Mouse (Mus musculus): ENCODE measurements around the gene Tmtc2. TPM values are rescaled to one million over a fixed set of nuclear protein-coding genes. Genes with fewer than 3 reads are reported as not detected.

Tmtc2 gene
- total and polyA plus RNA-seq, 3 experiments = not detected

DNA sequence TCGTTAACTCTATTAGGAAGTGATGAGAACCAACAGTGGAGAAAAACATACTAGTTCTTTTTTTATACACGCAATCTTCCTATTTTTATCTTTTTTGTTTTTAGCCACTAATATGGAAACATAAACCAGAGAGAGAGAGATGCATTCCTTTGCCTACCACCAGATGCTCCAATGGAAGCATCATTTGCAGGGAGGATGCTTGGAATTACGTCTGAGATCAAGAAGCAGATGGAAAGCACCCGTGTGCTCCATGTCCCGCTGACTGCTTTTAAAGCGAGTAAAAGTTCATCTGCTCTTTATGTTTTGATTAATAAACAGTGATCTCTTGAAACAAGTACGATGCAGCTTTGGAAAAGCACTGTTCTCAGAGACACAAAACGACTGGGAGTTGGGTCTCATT lies 24.6 kb upstream of the Tmtc2 start:
- Histone ChIP-seq H3K79me2 (replicated peaks; ENCODE audit: control insufficient read depth, extremely low read depth, insufficient read depth, poor library complexity, severe bottlenecking) (no peaks in the 10 kb centered on the region), H3K4me2 (ENCODE audit: insufficient read depth, low read depth, poor library complexity, severe bottlenecking) (no peak overlapping the region), H3K4me1 (ENCODE audit: control insufficient read depth in 1 of 2, insufficient read depth in 2 of 2) (no peaks in the 10 kb centered on the region), H3K9me3 (replicated peaks; ENCODE audit: low read length) (peaks cover 46% of the 10 kb centered on the region), H3K4me3 (replicated peaks in 1 of 3; ENCODE audit: low read depth in 2 of 3, low read length in 2 of 3, poor library complexity in 1 of 3) (no peak overlapping the region), H3K9ac (ENCODE audit: insufficient read depth, low read depth) (no peak overlapping the region), H3K36me3 (replicated peaks in 1 of 2; ENCODE audit: control insufficient read depth in 1 of 2, insufficient read depth in 1 of 2, low read length in 1 of 2) (no peaks in the 10 kb centered on the region), H3K27me3 (replicated peaks) (no peaks in the 10 kb centered on the region), H3K27ac (ENCODE audit: insufficient read depth, low read depth) (no peak overlapping the region)
- no peak for DNase-seq (ENCODE audit: extremely low read depth)
- in situ Hi-C loops (cut with MboI; ENCODE audit: low pct_ligation_motif_present, low pct_unique_long_range_greater_than_20kb, low sequenced_read_pairs) = no loop called here
- dilution Hi-C loops (cut with MboI; ENCODE audit: extremely low pct_ligation_motif_present, extremely low pct_unique_long_range_greater_than_20kb, low sequenced_read_pairs) = no loop called here
- TF ChIP-seq ETS1 (conservative IDR thresholded peaks at IDR 0.05; ENCODE audit: low read depth, low read length) (no peak), JUND (conservative IDR thresholded peaks at IDR 0.05; ENCODE audit: low read depth, low read length) (no peak), ZKSCAN1 (IDR thresholded peaks at IDR 0.05; ENCODE audit: borderline replicate concordance, low read depth, low read length) (no peak), NELFE (IDR thresholded peaks at IDR 0.05; ENCODE audit: low read depth, low read length) (no peak)

DNA sequence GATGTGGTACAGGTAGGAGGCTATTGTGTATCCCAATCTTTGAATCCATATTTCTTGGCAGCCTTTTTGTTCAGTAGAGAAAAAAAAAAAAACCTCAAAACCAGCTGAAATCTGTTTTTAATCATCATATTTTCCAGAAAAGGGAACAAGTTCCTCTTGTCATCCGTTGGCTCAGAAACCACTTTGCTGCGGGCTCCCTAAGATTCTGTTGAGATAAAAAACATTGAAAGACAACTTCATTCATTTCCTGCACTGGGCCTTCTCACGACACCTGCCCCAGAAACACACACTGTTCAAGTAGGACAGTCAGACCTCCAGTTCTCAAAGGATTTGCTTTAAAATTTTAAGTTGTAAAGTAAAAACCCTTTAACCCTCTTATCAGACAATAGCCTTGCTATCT lies 23.0 kb upstream of the Tmtc2 start:
- TF ChIP-seq BHLHE40 (IDR thresholded peaks at IDR 0.05; ENCODE audit: low read depth, low read length) = no peak
- no peak for TF ChIP-seq SMC3 (IDR thresholded peaks at IDR 0.05; ENCODE audit: low read depth, low read length)
- no peak for TF ChIP-seq KAT2A (IDR thresholded peaks at IDR 0.05; ENCODE audit: insufficient replicate concordance, low read length)
- no peak for TF ChIP-seq ZNF384 (IDR thresholded peaks at IDR 0.05; ENCODE audit: low read depth, low read length)
- no peak for TF ChIP-seq USF2 (conservative IDR thresholded peaks at IDR 0.05; ENCODE audit: low read depth, low read length)
- TF ChIP-seq MYC (IDR thresholded peaks at IDR 0.05; ENCODE audit: low read depth, low read length) = no peak
- TF ChIP-seq MAX (IDR thresholded peaks at IDR 0.05; ENCODE audit: low read length) = no peak
- Histone ChIP-seq H3K9ac (ENCODE audit: insufficient read depth, low read depth) (no peak overlapping the region), H3K79me2 (replicated peaks; ENCODE audit: control insufficient read depth, extremely low read depth, insufficient read depth, poor library complexity, severe bottlenecking) (no peaks in the 10 kb centered on the region), H3K4me3 (replicated peaks in 1 of 3; ENCODE audit: low read depth in 2 of 3, low read length in 2 of 3, poor library complexity in 1 of 3) (no peak overlapping the region), H3K27ac (ENCODE audit: insufficient read depth, low read depth) (no peak overlapping the region), H3K36me3 (replicated peaks in 1 of 2; ENCODE audit: control insufficient read depth in 1 of 2, insufficient read depth in 1 of 2, low read length in 1 of 2) (no peaks in the 10 kb centered on the region), H3K4me2 (ENCODE audit: insufficient read depth, low read depth, poor library complexity, severe bottlenecking) (no peak overlapping the region), H3K9me3 (replicated peaks; ENCODE audit: low read length) (peaks cover 53% of the 10 kb centered on the region), H3K27me3 (replicated peaks) (no peaks in the 10 kb centered on the region), H3K4me1 (ENCODE audit: control insufficient read depth in 1 of 2, insufficient read depth in 2 of 2) (no peaks in the 10 kb centered on the region)
- in situ Hi-C loops (cut with MboI; ENCODE audit: low pct_ligation_motif_present, low pct_unique_long_range_greater_than_20kb, low sequenced_read_pairs) (no loop called here), dilution Hi-C loops (cut with MboI; ENCODE audit: extremely low pct_ligation_motif_present, extremely low pct_unique_long_range_greater_than_20kb, low sequenced_read_pairs) (no loop called here)
- DNase-seq (ENCODE audit: extremely low read depth) = no peak

DNA sequence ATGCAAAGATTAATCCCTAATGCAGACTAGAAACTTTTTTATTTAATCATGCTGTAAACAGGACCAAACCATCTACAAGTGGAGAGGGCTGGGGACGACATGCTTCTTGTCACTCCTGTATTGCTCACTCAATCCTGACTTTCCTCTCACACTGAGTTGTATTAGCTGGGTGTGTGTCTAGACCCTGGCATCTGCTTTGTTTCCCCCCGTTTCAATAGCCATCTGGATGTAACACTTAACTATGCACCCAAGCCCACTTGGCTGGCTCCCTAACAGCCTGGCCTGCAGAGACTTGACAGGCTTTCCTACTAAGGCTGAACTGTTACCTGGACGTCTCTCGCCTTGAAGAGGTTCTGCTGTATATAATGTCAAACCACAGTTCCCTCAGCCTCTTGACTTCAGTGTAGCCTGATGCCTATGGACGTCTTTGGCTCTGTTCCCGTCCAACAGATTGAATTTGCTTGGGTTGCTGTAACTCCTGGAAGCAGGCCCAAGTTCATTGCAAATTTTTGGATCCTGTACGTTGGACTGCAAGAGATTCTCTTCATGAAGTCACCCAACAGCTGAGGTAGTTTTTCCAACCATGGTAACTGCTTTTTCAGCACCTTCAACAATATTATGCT lies 21.3 kb upstream of the Tmtc2 start:
- Histone ChIP-seq H3K27me3 (replicated peaks) (no peaks in the 10 kb centered on the region), H3K4me2 (ENCODE audit: insufficient read depth, low read depth, poor library complexity, severe bottlenecking) (no peak overlapping the region), H3K27ac (ENCODE audit: insufficient read depth, low read depth) (no peak overlapping the region), H3K4me3 (replicated peaks in 1 of 3; ENCODE audit: low read depth in 2 of 3, low read length in 2 of 3, poor library complexity in 1 of 3) (no peak overlapping the region), H3K79me2 (replicated peaks; ENCODE audit: control insufficient read depth, extremely low read depth, insufficient read depth, poor library complexity, severe bottlenecking) (no peaks in the 10 kb centered on the region), H3K9me3 (replicated peaks; ENCODE audit: low read length) (peaks cover 52% of the 10 kb centered on the region), H3K4me1 (ENCODE audit: control insufficient read depth in 1 of 2, insufficient read depth in 2 of 2) (no peaks in the 10 kb centered on the region), H3K36me3 (replicated peaks in 1 of 2; ENCODE audit: control insufficient read depth in 1 of 2, insufficient read depth in 1 of 2, low read length in 1 of 2) (no peaks in the 10 kb centered on the region), H3K9ac (ENCODE audit: insufficient read depth, low read depth) (no peak overlapping the region)
- dilution Hi-C loops (cut with MboI; ENCODE audit: extremely low pct_ligation_motif_present, extremely low pct_unique_long_range_greater_than_20kb, low sequenced_read_pairs) (no loop called here), in situ Hi-C loops (cut with MboI; ENCODE audit: low pct_ligation_motif_present, low pct_unique_long_range_greater_than_20kb, low sequenced_read_pairs) (no loop called here)
- no peak for TF ChIP-seq HCFC1 (IDR thresholded peaks at IDR 0.05; ENCODE audit: low read depth, low read length)
- TF ChIP-seq BHLHE40 (IDR thresholded peaks at IDR 0.05; ENCODE audit: low read depth, low read length) = no peak
- TF ChIP-seq ZNF384 (IDR thresholded peaks at IDR 0.05; ENCODE audit: low read depth, low read length) = no peak
- no peak for TF ChIP-seq KAT2A (IDR thresholded peaks at IDR 0.05; ENCODE audit: insufficient replicate concordance, low read length)
- TF ChIP-seq MEF2A (IDR thresholded peaks at IDR 0.05; ENCODE audit: borderline replicate concordance, low read depth, low read length) = no peak
- no peak for TF ChIP-seq PAX5 (IDR thresholded peaks at IDR 0.05; ENCODE audit: low read length)
- TF ChIP-seq GABPA (IDR thresholded peaks at IDR 0.05; ENCODE audit: insufficient replicate concordance, low read depth, low read length) = no peak
- TF ChIP-seq MAZ (IDR thresholded peaks at IDR 0.05; ENCODE audit: low read depth, low read length) = no peak
- no peak for TF ChIP-seq POLR2AphosphoS2 (IDR thresholded peaks at IDR 0.05; ENCODE audit: low read depth, low read length)
- TF ChIP-seq IRF4 (IDR thresholded peaks at IDR 0.05; ENCODE audit: low read depth, low read length) = no peak
- no peak for TF ChIP-seq CHD1 (IDR thresholded peaks at IDR 0.05; ENCODE audit: low read depth, low read length)
- no peak for TF ChIP-seq E2F4 (IDR thresholded peaks at IDR 0.05; ENCODE audit: insufficient replicate concordance, low read depth, low read length)
- TF ChIP-seq NELFE (IDR thresholded peaks at IDR 0.05; ENCODE audit: low read depth, low read length) = no peak
- TF ChIP-seq ZC3H11A (IDR thresholded peaks at IDR 0.05; ENCODE audit: low read depth, low read length) = no peak
- no peak for TF ChIP-seq NRF1 (IDR thresholded peaks at IDR 0.05; ENCODE audit: low read depth, low read length)
- no peak for TF ChIP-seq POLR2A (IDR thresholded peaks at IDR 0.05; ENCODE audit: low read depth, low read length)
- TF ChIP-seq RAD21 (IDR thresholded peaks at IDR 0.05; ENCODE audit: low read depth, low read length) = no peak
- TF ChIP-seq CTCF (conservative IDR thresholded peaks at IDR 0.05 in 1 of 2, IDR thresholded peaks at IDR 0.05 in 1 of 2; ENCODE audit: low read depth in 2 of 2, low read length in 2 of 2) = no peak
- no peak for DNase-seq (ENCODE audit: extremely low read depth)

Measured in CH12.LX (cell line).